Mouse (Mus musculus): ENCODE measurements around the gene Treh. TPM values are rescaled to one million over a fixed set of nuclear protein-coding genes. Genes with fewer than 3 reads are reported as not detected.

Gene Treh
- total RNA-seq, 4 experiments from 2014 or later, result 0.28 TPM; not detected in 3

DNA sequence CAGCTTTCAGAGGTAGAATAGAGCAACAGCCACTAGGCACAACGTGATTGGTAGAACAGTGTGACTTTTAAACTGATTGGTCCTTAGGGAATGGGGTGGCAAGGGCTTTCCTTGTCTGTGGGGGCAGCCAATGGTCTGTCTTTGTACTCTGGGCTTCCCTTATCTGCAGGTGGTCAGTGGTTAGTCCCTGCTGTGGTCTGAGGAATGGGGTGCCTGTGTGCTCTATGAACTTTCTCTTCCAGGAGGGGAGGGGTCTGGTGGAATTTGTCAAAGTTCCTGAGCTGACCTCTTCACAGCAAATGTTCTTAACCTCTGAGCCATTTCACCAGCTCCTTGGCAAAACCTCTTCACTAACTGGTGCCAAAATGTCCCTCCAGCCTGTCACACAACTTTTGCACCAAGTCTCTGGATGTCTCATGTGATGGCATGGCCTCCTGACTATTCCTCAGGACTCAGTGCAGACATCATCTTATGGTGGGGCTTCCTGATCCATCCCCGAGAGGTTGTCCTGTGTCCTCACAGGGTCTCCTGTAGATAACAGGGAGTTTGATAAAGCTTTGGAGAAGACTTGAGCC is 655 bp upstream of the Treh start:
- no peak for DNase-seq (ENCODE audit: low spot score in 2 of 2)

DNA sequence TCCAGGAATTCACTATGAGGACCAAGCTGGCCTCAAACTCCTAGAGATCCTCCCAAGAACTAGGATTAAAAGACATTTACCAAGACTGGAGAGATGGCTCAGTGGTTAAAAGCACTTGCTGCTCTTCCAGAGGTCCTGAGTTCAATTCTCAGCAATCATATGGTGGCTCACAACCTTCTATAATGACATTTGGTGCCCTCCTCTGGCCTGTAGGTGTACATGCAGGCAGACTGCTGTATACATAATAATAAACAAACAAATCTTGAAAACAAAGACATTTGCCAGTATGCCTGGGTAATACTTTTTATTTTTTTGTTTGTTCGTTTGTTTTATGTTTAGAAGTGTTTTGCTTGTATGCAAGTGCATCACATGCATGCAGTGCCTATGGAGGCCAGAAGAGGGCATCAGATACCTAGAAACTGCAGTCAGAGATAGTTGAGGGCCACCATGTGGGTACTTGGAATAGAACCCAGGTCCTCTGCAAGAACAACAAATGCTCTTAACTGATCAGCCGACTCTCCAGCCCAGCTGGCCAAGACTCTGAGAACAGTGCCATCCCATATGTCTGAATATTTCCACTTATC is 5.3 kb downstream of the Treh start:
- no peak for DNase-seq (ENCODE audit: low spot score in 2 of 2)

DNA sequence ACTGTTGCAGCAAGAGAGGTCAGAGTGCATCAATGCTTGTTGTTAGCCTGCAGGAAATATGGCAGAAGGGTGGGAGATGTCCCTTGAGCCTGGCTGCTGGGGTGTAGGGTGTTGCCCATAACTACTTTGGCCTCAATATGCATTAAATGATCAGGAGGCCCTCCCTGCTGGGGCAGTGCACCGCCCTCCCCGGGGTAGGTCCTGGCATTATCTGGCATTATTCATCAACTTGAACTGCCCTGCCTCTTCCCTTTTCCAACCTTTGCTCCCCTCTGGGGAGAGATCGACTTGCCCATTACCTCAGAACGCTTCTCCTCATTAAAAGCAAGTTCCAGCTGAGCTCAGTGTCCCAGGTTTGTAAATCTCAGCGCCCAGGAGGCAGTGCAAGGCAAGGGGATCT is 6.5 kb downstream of the Treh start:
- no peak for DNase-seq (ENCODE audit: low spot score in 2 of 2)

DNA sequence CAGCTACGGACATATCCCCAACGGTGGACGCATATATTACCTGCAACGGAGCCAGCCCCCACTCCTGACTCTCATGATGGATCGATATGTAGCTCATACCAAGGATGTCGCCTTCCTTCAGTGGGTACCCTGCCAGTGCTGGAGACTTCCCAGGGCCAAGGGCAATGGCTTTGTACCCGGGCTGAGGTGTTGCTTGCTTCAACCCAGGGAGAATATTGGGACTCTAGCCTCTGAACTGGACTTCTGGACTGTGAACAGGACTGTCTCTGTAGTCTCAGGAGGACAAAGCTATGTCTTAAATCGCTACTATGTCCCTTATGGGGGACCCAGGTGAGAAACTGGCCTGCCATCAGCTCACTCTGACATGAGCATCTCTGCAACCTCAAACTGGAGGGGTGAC is 10.0 kb downstream of the Treh start:
- DNase-seq (ENCODE audit: low spot score in 2 of 2), result no peak

DNA sequence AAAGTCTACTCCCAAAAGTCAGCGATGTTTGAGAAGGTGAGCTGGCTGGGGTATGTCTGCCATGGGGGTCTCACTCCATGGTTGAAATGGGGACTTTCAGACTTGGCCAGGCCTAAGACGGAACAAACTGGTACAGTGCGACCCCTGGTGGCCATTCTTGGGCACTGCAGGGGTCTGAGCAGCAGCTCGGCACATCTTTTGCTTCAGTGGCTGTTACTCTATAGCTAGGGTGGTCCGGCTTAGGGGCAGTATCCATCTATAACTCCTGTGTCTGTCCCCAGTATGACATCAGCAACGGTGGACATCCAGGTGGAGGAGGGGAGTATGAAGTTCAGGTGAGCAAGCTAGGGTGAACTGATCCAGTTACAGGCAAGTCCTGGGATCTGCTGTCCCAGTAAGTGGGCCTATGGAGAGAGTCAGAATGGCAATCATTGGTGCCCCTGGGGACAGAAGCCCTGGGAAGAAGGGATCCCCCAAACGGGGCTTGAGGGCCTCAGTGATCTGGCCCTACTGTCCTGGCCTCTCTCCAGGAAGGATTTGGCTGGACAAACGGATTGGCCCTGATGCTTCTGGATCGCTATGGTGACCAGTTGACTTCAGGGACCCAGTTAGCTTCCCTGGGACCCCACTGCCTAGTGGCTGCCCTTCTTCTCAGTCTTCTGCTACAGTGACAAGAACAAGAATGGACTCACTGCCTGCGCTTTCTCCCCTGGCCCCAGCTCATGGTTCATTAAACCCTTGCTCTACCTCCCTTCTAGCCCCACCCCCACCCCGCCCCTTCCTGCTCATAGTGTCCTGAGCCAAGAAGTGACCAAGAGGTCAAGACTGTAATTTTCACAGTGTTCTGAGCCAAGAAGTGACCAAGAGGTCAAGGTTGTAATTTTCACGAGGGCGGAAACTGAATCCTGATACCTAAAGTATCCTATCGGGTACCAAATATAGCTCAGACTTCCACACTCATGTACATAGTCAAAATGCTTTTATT is 12.6 kb downstream of the Treh start:
- peak in 1 of 2 experiments; percentile 57 for DNase-seq (ENCODE audit: low spot score in 2 of 2)

DNA sequence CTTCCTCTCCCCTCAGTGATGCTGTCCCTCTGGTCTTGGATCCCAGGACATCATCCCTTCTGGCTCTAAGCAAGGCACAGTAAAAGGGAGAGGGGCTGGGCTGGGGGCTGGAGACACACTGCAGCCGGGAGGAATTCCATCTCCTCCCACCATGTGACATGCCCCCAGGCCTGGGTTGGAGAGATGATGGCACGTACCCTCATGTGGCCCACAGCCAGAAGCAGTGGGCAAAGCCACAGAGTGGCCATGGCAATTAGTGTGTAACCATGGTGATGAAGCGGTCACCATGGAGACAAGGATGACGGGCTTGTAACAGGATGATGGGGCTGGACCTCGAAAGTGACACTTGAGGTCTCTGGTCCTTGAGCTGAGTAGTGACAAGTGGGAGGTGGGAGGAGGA is 13.6 kb downstream of the Treh start:
- no peak for DNase-seq (ENCODE audit: low spot score in 2 of 2)

DNA sequence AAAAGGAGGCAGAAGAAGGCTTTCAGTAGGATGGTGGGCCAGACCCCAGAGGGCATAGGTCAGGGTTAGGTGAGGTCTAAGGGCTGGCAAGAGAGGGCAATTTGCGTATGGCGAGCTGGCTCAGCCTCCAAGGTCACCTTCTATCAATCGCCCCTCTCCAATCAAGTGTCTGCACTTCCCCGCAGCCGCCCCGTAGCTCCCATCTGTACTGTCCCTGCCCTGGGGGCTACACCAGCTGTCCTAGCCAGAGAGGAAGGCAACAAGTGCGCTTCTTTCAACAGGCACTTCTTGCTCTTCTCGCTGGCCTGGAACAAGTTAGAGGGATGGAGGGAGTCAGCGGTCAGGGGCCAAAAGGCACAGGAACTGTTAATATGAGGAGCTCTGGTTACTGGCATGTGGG is 15.0 kb downstream of the Treh start:
- DNase-seq (ENCODE audit: low spot score in 2 of 2), result no peak

DNA sequence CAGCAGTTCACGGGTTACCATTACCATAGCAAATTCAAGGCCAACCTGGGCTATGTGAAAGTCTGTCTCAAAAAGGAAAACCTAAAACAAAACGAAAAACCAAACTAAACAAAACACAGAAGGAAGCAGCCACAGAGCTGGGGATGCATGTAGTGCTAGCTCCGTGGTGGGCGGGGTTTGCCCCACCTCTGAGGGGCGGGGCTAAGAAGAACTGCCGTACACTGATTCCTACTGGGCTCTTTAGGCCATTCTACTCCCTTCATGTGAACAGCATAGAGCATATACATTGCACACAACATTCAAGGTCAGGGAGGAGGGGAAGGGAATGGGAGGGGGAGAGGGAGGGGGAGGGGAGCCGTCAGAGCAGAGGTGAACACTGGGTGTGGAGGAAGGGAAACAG is 17.6 kb downstream of the Treh start:
- DNase-seq (ENCODE audit: low spot score in 2 of 2), result no peak

DNA sequence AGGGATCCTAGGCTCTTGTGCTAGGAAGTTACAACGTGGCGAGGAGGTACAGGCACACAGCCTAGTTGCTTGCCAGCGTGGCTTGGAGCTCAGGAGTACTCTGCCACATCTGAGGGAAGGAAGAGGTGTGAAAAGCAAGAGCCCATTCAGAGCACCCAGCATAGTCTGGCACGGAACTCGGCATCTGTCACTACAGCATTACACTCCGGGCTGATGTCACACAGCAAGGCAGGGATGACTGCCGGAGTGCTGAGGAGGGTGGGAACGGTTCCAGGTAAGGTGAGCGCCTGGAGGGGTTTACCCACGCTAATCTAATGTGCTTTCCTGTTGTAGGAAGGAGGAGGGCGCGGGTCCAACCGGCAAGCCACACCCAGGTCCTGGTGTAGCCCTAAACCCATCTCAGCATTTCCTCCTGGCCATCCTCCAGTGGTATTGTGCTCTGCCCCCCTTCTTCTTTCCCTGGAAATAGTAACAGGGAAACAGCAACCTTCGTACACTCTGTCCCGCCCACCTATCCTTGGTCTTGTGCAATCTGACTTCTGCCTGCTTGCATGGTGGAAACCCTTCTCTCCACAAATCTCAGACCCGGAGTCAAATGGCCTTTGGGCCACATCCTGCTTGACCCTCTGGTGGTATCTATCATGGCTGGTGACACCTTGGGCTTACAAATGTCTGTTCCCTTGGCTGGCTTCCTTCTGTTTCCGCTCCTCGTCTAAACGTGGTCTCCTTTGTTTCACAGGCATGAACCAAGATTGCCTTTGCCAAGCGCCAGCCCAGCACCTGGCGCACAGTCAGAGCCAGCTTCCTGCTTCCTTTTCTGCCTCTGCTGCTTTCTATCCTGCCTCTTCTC is 18.9 kb downstream of the Treh start:
- DNase-seq (ENCODE audit: low spot score in 2 of 2), result peak in 1 of 2 experiments; percentile 88

DNA sequence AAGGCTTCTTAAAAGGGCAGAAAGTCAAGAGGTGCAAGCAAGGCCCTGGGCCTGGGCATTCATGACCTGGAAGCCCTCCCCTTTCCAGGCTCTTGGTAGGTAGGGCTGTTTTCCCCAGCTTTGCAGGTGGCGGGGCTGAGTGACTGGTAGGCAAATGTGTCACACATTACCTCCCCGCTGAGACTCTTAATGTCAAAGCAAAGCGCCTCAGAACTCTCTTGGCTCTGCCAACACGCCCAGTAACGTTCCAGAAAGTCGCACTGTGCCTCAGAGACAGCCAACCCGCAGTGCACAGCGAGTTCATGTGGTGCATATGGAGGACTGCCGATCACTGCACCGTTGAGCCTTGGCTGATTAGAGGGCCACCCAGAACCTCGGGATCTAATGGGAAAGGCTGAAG is 20.0 kb downstream of the Treh start:
- no peak for DNase-seq (ENCODE audit: low spot score in 2 of 2)

DNA sequence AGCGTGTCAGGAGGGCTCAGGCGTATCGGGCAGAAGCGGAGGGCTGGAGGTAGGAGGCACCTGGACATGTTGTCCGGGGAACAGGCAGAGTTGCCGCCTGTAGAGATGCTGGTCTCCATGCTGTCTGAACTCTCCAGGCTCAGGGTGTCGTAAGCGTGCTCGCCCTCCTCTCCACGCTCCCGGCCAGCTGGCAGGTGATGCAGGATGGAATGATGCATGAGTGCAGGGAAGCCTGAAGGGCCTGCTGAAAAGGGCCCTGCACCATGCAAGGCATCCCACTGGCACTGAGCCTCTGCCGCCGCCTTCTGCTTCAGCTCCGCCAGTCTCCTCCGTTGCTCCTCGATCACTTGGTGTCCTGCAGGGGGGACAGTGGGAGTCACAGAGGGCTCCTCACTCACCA is 24.8 kb downstream of the Treh start:
- DNase-seq (ENCODE audit: low spot score in 2 of 2), result no peak

DNA sequence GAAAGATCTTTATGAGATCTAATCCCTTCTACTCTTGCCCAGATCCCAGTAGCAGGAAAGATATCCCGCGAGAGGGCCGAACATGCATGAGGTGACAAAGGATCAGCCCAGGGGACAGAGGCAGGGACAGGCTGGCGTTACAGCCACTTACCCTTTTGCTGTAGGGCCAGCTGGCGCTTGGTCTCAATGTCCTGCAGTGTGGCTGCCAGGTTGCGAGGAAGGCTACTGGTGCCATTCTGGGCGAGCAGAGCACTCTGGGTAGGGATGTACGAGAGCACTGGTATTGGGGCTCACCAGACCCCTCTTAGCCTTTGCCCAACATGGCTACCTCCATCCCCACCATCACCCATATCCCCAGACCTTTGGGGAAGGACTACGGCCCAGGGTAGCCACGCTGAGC is 26.2 kb downstream of the Treh start:
- DNase-seq (ENCODE audit: low spot score in 2 of 2), result no peak

DNA sequence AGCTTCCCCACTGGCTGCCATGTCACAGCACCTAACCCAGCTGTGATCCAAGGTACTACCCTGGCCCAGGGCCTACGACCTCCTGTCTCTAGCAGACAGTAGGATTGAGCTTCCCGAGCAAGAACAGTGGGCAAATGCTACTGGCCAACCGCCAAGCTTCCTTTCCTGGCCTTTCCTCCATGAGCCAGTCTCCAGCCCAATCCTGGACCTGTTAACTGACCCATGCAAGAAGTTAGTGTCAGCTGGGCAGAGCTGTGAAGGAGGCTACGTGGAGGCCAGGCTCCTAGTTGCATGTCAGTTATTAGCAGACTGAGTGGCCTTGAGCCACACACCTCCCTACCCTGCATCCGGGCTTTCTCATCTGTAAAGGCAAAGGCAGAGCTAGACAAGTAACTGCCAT is 26.7 kb downstream of the Treh start:
- DNase-seq (ENCODE audit: low spot score in 2 of 2), result no peak

DNA sequence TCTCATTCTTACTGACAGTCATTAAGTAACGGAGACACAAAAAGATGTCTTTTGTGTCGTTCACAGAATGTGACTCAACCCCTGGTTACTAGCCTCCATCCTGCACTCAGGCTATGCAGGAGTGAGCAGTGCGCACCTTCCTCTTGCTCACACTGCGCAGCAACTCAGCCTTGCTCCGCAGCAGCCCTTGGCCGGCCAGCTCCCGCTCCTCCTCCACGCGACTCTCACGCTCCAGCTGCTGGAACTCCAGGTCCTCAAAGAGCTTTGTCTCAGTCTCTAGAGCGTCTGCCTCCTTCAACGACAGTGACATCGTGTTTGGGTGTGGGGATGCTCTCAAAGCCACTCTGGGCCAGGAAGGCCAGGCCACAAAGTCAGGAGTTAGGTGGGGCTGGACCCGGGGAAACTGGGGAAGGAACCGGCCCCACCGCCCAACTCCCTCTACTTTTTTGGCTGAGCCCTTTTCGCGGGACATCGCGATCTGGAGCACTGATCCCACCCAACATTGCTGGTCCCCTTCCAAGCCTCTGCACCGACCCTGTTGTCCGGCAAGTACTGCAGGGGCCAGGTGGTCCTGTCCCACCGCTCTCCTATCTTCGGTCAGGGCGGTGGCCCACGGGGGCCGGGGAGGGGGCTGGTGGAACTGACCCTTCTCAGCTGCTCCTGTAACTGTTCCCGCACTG is 34.9 kb downstream of the Treh start:
- no peak for DNase-seq (ENCODE audit: low spot score in 2 of 2)

DNA sequence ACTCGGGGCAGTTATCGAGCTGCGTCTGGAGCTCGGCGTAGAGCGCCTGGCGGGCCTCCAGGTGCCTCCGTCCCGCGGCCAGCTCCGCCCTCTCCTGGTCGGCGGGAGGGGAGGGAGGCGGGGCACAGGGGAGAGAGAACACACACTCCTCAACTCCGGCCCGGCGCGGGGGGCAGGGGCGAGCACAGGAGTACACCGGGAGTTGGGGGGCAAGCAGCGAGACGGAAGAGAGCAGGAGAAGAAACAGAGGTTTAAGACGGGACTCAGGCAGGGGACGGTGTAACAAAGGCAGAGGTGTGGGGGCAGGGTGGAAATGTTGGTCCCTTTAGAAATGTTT is 35.4 kb downstream of the Treh start:
- DNase-seq (ENCODE audit: low spot score in 2 of 2), result no peak

DNA sequence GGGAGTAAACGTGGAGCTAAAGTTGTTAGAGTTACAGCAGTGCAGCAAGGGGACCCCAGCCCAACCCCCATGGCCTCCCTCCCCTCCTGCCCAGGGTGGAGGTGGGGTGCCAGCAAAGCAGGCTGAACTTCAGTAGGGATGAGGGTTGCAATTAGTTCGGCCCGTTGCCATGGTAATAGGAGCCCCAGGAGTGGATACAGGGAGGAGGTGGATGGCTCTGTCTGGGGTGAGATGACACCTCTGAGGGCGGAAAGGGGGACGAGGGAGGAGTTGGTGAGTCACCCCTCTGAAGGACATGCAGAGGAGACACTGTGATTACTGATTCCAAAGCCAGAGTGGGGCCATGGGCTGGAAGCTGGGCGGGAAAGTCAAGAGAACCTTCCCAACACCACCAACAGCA is 35.9 kb downstream of the Treh start:
- no peak for DNase-seq (ENCODE audit: low spot score in 2 of 2)

DNA sequence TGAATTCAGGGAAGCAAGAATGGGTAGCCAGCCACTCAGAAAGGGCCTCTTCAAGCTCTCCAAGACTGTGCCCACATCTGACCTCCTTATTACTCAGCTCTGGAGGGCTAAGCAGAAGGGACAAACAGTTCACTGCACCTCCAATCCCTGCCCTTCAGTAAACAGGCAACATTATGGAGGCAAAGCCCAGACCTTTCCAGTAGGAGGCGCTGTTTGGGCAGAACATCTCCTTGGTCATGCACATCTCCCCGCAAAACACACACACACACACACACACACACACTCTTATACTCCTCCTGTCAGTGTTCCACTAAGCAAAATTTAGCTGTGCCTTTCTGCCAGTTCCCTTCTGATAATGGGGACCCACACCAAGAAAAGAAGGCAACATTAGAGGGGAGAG is 36.6 kb downstream of the Treh start:
- DNase-seq (ENCODE audit: low spot score in 2 of 2), result no peak

DNA sequence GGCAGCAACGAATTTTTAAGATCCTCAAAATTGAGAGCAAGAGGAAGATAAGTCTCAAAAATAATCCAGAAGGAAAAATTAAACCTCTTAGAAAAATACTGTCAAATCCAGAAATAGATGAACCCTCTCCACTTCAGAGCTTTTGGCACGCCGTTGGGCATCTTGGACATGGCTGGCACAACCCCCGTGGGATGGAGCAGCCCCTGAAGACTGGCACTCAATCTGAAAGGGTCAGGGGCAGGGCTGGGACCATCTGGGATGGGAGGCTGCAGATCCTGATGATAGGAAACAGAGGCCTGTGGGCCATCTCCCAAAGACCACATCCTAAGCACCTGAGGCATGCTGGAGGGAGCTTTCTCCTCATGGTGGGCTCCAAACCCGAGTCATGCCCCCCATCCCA is 37.2 kb downstream of the Treh start:
- no peak for DNase-seq (ENCODE audit: low spot score in 2 of 2)

DNA sequence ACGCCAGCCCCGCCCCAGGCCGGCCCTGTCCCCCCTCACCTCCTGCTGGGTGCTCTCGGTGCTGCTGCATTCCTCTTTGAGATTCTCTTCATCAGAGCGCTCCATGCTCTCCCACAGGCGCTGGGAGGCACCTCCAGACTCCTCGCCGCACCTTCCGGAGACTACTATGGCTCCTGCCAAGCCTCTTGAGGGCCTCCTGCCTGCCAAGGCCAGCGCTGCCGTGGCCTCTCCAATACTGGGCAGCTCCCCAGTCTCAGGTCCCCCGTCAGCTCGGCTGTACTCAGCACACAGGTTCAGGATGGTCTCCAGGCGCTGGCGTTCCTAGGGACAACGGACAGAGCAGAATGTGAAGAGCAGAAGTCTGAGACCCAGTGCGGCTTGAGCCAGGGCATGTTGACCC is 38.6 kb downstream of the Treh start:
- DNase-seq (ENCODE audit: low spot score in 2 of 2), result no peak

DNA sequence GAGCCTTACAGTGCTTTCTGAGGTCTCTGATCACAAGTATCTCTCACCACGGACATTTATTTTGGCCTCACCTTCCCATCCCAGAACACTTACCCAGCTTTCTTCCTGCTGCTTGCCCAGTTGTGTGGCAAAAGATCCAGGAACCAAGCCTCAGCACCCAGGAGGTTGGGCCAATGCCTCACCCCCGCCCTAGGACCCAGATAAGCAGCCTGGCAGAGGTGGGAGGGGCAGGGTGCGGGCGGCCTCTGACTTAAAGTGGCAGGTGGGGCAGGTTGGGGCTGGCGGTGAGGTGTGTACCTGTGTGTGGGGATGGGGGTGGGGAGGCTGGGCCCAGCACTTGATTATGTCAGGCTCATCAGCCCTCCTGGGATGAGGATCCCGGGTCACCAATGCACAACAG is 40.0 kb downstream of the Treh start:
- DNase-seq (ENCODE audit: low spot score in 2 of 2), result no peak

DNA sequence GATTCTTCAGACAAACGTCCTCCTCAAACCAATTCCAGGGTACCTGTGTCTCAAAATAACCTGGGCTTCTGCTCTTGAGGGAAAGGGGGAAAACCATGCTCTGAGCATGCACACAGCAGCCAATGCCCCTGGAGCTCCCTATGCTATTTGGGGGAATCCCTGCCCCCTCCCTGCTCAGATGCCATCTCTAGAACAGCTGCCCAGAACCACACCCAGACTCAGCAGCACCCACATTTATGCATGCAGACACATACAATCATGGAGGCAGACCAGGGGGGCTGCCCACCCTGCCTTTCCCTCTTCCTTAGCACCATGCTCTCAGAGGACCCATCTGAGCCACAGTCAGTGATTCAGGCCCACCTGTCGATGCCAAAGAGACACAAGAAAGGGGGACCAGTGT is 40.5 kb downstream of the Treh start:
- no peak for DNase-seq (ENCODE audit: low spot score in 2 of 2)

All from left cerebral cortex, adult 8-10 months (tissue).